Mouse (Mus musculus) liver, embryonic 14.5 days (tissue): ENCODE measurements at regions not wholly inside any gene's neighbourhood (a gene's known extent, or its start where the extent isn't known, plus 50 kb on each side); places are given as distances from the start of the nearest gene placed in this dataset.

Experiments used
- ATAC-seq: fragments of 200-750 bp; cut with Nextera tagmentation; 2 replicates; pipeline ENCODE4 v1.8.0; 2017; ENCODE audit warnings: moderate number of reproducible peaks, mild to moderate bottlenecking, moderate library complexity; ENCODE audit not compliant: insufficient read depth
- DNase-seq, 3 experiments: peaks; one replicate each; pipeline ENCODE4 v3.0.0-alpha.2; 2012 to 2013; ENCODE audit warnings: low read depth in 3 of 3, low spot score in 3 of 3
- H3K27ac ChIP-seq: fragments of 300-500 bp; sonication (generic); 2 replicates; pipeline ENCODE4 v1.5.1; 2014; ENCODE audit warnings: moderate library complexity, mild to moderate bottlenecking, control low read depth, inconsistent platforms
- H3K27me3 ChIP-seq: fragments of 300-500 bp; sonication (generic); 2 replicates; pipeline ENCODE4 v1.6.1; 2014; ENCODE audit warnings: mild to moderate bottlenecking, low read length, moderate library complexity; ENCODE audit not compliant: control insufficient read depth, insufficient read depth
- H3K36me3 ChIP-seq: fragments of 300-500 bp; sonication (generic); replicated peaks from 2 replicates; pipeline ENCODE4 v1.6.1; 2014; ENCODE audit warnings: low read depth; ENCODE audit not compliant: control insufficient read depth, insufficient read depth
- H3K4me1 ChIP-seq, 2 experiments: fragments of 200-500 bp in 1 of 2; fragments of 300-500 bp in 1 of 2; sonication (generic) in 1 of 2; replicated peaks; 2 replicates each; pipeline ENCODE4 v1.6.1; 2012 to 2014; ENCODE audit warnings: antibody characterized with exemption in 1 of 2, inconsistent platforms in 1 of 2, low read length in 1 of 2; ENCODE audit not compliant: control insufficient read depth in 2 of 2, insufficient read depth in 2 of 2
- H3K4me2 ChIP-seq: fragments of 300-500 bp; sonication (generic); 2 replicates; pipeline ENCODE4 v1.6.1; 2014; ENCODE audit warnings: low read depth, mild to moderate bottlenecking, control low read depth, moderate library complexity
- H3K4me3 ChIP-seq, 2 experiments: fragments of 200-500 bp in 1 of 2; fragments of 300-500 bp in 1 of 2; sonication (generic) in 1 of 2; 2 replicates each; pipeline ENCODE4 v1.5.1; 2012 to 2014; ENCODE audit warnings: low read depth in 2 of 2, low read length in 2 of 2, mild to moderate bottlenecking in 2 of 2, control low read depth in 1 of 2, inconsistent platforms in 1 of 2, moderate library complexity in 1 of 2; ENCODE audit not compliant: insufficient read depth in 1 of 2
- H3K9ac ChIP-seq: fragments of 300-500 bp; sonication (generic); replicated peaks from 2 replicates; pipeline ENCODE4 v1.6.1; 2014; ENCODE audit warnings: mild to moderate bottlenecking, control low read depth, moderate library complexity
- H3K9me3 ChIP-seq: fragments of 300-500 bp; sonication (generic); 2 replicates; pipeline ENCODE4 v1.6.1; 2016; ENCODE audit warnings: low read length, mixed read lengths; ENCODE audit not compliant: control insufficient read depth
- CTCF ChIP-seq: IDR thresholded peaks from 2 replicates; pipeline ENCODE4 v1.5.1; 2016; ENCODE audit warnings: antibody characterized with exemption, low read depth, control low read depth
- EP300 ChIP-seq: IDR thresholded peaks from 2 replicates; pipeline ENCODE4 v1.6.1; 2016; ENCODE audit warnings: antibody characterized with exemption, low read depth
- WGBS: fragments of 180-500 bp; shearing (Covaris S2); extraction: QIAGEN DNeasy Blood & Tissue Kit; methylation state at CpG from one replicate; pipeline ENCODE4 v1.1.7; 2014; ENCODE audit not compliant: insufficient replicate concordance; 5-methylcytosine and 5-hydroxymethylcytosine counted together

DNA sequence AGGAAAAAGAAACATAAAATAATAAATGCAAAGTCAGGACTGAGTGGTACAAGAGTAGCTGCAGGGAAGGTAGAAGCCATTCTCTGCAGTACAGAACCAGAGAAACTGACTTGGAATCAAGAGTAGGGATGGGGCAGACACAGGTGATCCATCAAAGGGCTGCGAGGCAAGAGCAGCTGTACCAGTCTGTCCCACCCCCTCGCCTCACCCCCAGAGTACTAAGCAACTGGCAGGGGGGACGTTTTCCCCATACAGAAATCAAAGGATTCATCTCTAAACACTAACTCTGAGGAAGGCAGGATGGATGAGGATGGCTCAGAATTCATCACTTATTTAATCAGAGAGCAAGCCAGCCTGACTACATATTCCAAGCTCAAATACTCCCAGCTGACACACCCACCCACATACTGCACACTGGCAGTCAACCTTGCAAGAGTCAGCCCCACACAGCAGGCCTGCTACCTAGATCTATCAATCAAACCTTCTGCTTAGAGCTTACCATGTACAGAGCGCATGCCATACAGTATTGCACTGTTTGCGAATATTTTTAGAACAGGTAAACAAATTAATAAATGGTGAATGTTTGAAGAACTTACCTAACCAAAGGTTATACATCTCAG, 180.5 kb upstream of the Plcz1 start:
- no peaks in the 10 kb centered on the region for H3K9me3 ChIP-seq
- H3K27me3 ChIP-seq = no peaks in the 10 kb centered on the region
- no peaks in the 10 kb centered on the region for H3K36me3 ChIP-seq
- no peak overlapping the region for H3K4me3 ChIP-seq
- 47% methylated on average over 5 of the region's 5 CpGs for WGBS
- ATAC-seq (no peak), DNase-seq (no peak)
- no peak overlapping the region for H3K4me2 ChIP-seq
- H3K9ac ChIP-seq = no peak overlapping the region
- no peak overlapping the region for H3K27ac ChIP-seq
- no peak for TF ChIP-seq CTCF
- no peak for TF ChIP-seq EP300
- no peaks in the 10 kb centered on the region for H3K4me1 ChIP-seq

DNA sequence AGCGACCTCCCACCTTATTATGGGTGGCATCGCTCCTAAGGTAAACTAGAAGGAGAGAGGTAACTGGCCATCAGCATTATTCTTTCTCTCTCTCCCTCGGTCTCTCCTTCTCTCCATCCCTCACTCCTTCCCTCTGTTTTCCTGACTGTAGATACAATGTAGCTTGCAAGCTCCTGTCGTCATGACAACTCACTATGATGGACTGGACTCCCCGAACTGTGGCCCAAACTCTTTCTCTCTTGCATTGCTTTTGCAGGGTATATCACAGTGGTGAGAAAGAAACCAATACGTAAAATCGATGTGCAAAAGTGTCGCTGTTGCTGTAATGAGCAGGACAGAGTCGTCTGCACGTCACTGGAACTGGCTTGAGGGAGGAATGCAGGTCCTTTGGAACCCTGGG, 177.5 kb upstream of the Plcz1 start:
- Histone ChIP-seq H3K27me3 (no peaks in the 10 kb centered on the region), H3K36me3 (no peaks in the 10 kb centered on the region), H3K4me1 (no peaks in the 10 kb centered on the region), H3K27ac (no peak overlapping the region), H3K9ac (no peak overlapping the region), H3K4me3 (no peak overlapping the region), H3K9me3 (no peaks in the 10 kb centered on the region), H3K4me2 (no peak overlapping the region)
- WGBS = 64% methylated on average over 10 of the region's 10 CpGs
- TF ChIP-seq EP300 (no peak), CTCF (no peak)
- ATAC-seq (no peak), DNase-seq (no peak)

DNA sequence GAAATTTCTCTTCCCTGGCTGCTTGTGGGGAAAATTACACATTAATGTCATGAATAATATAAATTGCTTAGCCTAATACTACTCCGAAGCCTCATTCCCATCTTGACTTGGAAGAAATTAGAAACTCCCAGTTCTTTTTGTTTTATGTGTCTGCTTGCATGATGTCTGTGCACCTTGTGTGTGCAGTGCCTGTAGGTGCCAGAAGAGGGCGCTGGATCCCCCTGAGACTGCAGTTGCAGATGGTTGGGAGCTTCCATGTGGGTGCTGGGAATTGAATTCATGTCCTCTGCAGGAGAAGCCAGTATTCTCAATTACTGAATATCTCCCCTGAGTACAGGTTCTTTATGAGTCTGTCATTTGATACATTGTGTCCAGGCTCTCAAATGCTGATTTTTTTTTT, 171.1 kb upstream of the Plcz1 start:
- Histone ChIP-seq H3K36me3 (no peaks in the 10 kb centered on the region), H3K27me3 (no peaks in the 10 kb centered on the region), H3K4me3 (no peak overlapping the region), H3K4me1 (no peaks in the 10 kb centered on the region), H3K9ac (no peak overlapping the region), H3K4me2 (no peak overlapping the region), H3K27ac (no peak overlapping the region), H3K9me3 (no peaks in the 10 kb centered on the region)
- ATAC-seq (no peak), DNase-seq (no peak)
- 0 out of 2 replicates have a peak, but pooled peaks have one; percentile 21 for TF ChIP-seq CTCF
- no peak for TF ChIP-seq EP300
- 41% methylated on average over 2 of the region's 2 CpGs for WGBS

DNA sequence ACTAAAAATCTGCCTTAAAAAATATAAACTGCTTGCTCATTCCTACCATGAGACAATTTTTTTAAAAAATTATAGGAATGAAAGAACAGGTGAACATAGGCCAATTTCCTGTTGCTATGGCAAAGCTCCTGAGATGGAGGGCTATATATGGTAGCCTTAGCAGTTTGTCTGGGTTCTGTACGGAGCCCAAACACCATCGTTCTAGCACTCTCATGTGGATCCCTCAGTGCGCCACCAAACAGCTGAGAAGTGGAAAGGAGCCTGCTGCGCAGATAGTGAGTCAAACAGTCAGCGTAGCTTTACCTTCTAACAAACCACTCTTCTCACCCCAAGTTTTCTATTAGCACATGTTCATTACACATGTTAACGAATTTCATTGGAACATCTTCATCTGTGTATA, 168.9 kb upstream of the Plcz1 start:
- Histone ChIP-seq H3K4me2 (no peak overlapping the region), H3K27me3 (no peaks in the 10 kb centered on the region), H3K9me3 (no peaks in the 10 kb centered on the region), H3K9ac (no peak overlapping the region), H3K27ac (no peak overlapping the region), H3K4me1 (no peaks in the 10 kb centered on the region), H3K36me3 (no peaks in the 10 kb centered on the region), H3K4me3 (no peak overlapping the region)
- TF ChIP-seq EP300 (no peak), CTCF (no peak)
- no peak for DNase-seq
- 70% methylated on average over 6 of the region's 6 CpGs for WGBS
- no peak for ATAC-seq

DNA sequence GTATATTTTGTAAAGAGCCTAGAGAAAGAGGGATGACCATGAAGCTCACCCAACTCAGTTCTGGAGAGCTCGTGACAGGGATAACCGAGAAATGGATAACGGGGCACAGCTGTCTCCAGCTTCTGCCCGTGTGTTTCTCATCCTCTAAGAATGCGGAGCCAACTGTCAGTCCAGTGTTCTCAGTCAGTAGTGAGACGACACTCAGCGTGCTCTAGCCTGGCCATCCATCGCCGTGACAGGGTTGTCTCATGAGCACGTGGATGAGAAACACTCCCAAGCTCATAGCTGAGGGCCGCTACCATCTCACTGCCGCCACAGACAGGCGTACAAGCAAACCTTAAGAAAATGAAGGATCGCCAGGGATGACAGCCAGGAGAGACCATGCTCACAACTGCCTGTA, 167.8 kb upstream of the Plcz1 start:
- Histone ChIP-seq H3K4me3 (no peak overlapping the region), H3K4me2 (no peak overlapping the region), H3K27ac (no peak overlapping the region), H3K27me3 (no peaks in the 10 kb centered on the region), H3K4me1 (no peaks in the 10 kb centered on the region), H3K36me3 (no peaks in the 10 kb centered on the region), H3K9ac (no peak overlapping the region), H3K9me3 (no peaks in the 10 kb centered on the region)
- no peak for TF ChIP-seq CTCF
- no peak for TF ChIP-seq EP300
- DNase-seq (no peak), ATAC-seq (no peak)
- 73% methylated on average over 14 of the region's 14 CpGs for WGBS
